In genomic region chr15:11862785-11863539, GRCm38 (mm10) we compare ENCODE assay signal across 10 mouse cellular contexts. TPM values are rescaled to one million over a fixed set of nuclear protein-coding genes. Genes with fewer than 3 reads are reported as not detected.
DNase-seq lines count a peak whose midpoint lies in the region; TF ChIP-seq lines count a peak whose summit lies in the region.
"Had no signal": no experiment of that assay in that cellular context is flagged by ENCODE, and none has a peak within 500 bp of the region (broad histone marks: within the 10 kb centered on the region; RNA-seq: fewer than 3 reads in every experiment).

No protein-coding gene starts in this region.

- peak; percentile 35 for DNase-seq in layer of hippocampus, adult 11-12 months (ENCODE audit: low spot score)
- no peak for DNase-seq in layer of hippocampus, adult 9-10 months (ENCODE audit: low spot score)
- DNase-seq in brain, embryonic 14.5 days (ENCODE audit: low read depth): peak; percentile 4
- peak; percentile 34 to 50 for DNase-seq in kidney, postnatal 4 days
- DNase-seq in lung, postnatal 10 days: peak; percentile 54
- DNase-seq in right cerebral cortex, adult 2 months (ENCODE audit: low spot score in 2 of 2): no peak
- DNase-seq in adrenal gland, adult (ENCODE audit: inconsistent age in 2 of 2, low spot score in 1 of 2): no peak
- DNase-seq in thymus, postnatal 4 days: no peak
- DNase-seq: adrenal gland, adult 2 months; thymus, postnatal 14 days had no signal

- TF ChIP-seq POLR2A in brain, embryonic 14.5 days (IDR thresholded peaks at IDR 0.05; ENCODE audit: borderline replicate concordance, extremely low read depth, insufficient read depth, insufficient read length, poor library complexity, severe bottlenecking): no peak

- TF ChIP-seq CTCF in brain, embryonic 14.5 days (IDR thresholded peaks at IDR 0.05; ENCODE audit: borderline replicate concordance, extremely low read depth, insufficient read depth, insufficient read length): no peak

RNA-seq across cellular contexts. Expression of gene Npr3, which starts 44.1 kb away (rescaled TPM):
- polyA plus RNA-seq in brain, embryonic 14.5 days (2012; rRNA removed): 2.1 and 4.7 TPM in 2 replicates

Comparison
In these comparisons a context has a peak if more than half of its experiments do, and no peak if none do; other contexts are left out.
1. DNase-seq: peak in layer of hippocampus, adult 11-12 months (single experiment), brain, embryonic 14.5 days (single experiment), kidney, postnatal 4 days (2 of 2) and lung, postnatal 10 days (single experiment); none in layer of hippocampus, adult 9-10 months (single experiment), right cerebral cortex, adult 2 months (0 of 2), adrenal gland, adult (0 of 2) and thymus, postnatal 4 days (single experiment).